Mouse (Mus musculus) myocyte (in vitro differentiated cells): Measurements from ENCODE around the gene Gm5447. TPM values are rescaled to one million over a fixed set of nuclear protein-coding genes. Genes with fewer than 3 reads are reported as not detected.

Source experiments
- H3K27me3 ChIP-seq: one replicate; pipeline ENCODE4 v1.6.1; 2011; ENCODE audit not compliant: control insufficient read depth, insufficient read depth, insufficient read length
- H3K36me3 ChIP-seq: one replicate; pipeline ENCODE4 v1.6.1; 2011; ENCODE audit not compliant: control insufficient read depth, insufficient read depth
- H3K4me2 ChIP-seq: one replicate; pipeline ENCODE4 v1.6.1; 2011; ENCODE audit warnings: low read depth, control low read depth
- H3K4me3 ChIP-seq: one replicate; pipeline ENCODE4 v1.5.1; 2011; ENCODE audit warnings: mild to moderate bottlenecking, control low read depth, moderate library complexity
- H3K79me2 ChIP-seq: one replicate; pipeline ENCODE4 v1.6.1; 2011; ENCODE audit not compliant: control insufficient read depth, insufficient read depth
- H3ac ChIP-seq: one replicate; pipeline ENCODE4 v1.6.1; 2011; ENCODE audit not compliant: control insufficient read depth, insufficient read length
- CEBPB ChIP-seq: IDR thresholded peaks from 2 replicates; pipeline ENCODE4 v1.6.1; 2011; ENCODE audit warnings: mild to moderate bottlenecking, moderate library complexity; ENCODE audit not compliant: poor library complexity, insufficient read depth, severe bottlenecking
- E2F4 ChIP-seq: IDR thresholded peaks from one replicate; pipeline ENCODE4 v1.6.1; 2011; ENCODE audit warnings: mild to moderate bottlenecking, control low read depth, moderate library complexity; ENCODE audit not compliant: insufficient read depth
- MAX ChIP-seq: IDR thresholded peaks from one replicate; pipeline ENCODE4 v1.6.1; 2011; ENCODE audit warnings: low read depth, mild to moderate bottlenecking, control low read depth
- MYOD1 ChIP-seq, 3 experiments: IDR thresholded peaks; one replicate each; pipeline ENCODE4 v1.6.1; 2011; ENCODE audit warnings: control low read depth in 2 of 3, low read depth in 2 of 3, mild to moderate bottlenecking in 2 of 3, moderate library complexity in 1 of 3; ENCODE audit not compliant: insufficient read length in 2 of 3, control insufficient read depth in 1 of 3
- MYOG ChIP-seq, 3 experiments: IDR thresholded peaks; one replicate each; pipeline ENCODE4 v1.6.1; 2011; ENCODE audit warnings: control low read depth in 2 of 3, low read depth in 2 of 3, mild to moderate bottlenecking in 2 of 3; ENCODE audit not compliant: insufficient read length in 2 of 3, control insufficient read depth in 1 of 3, insufficient read depth in 1 of 3
- POLR2A ChIP-seq: IDR thresholded peaks from one replicate; pipeline ENCODE4 v1.6.1; 2011; ENCODE audit warnings: low read depth, mild to moderate bottlenecking, control low read depth, moderate library complexity; ENCODE audit not compliant: insufficient read length
- POLR2AphosphoS2 ChIP-seq: IDR thresholded peaks from one replicate; pipeline ENCODE4 v1.6.1; 2011; ENCODE audit warnings: low read depth, control low read depth; ENCODE audit not compliant: insufficient read length
- REST ChIP-seq: IDR thresholded peaks from one replicate; pipeline ENCODE4 v1.6.1; 2011; ENCODE audit warnings: mild to moderate bottlenecking, control low read depth, moderate library complexity; ENCODE audit not compliant: insufficient read depth, insufficient read length
- SRF ChIP-seq: IDR thresholded peaks from one replicate; pipeline ENCODE4 v1.6.1; 2011; ENCODE audit warnings: low read depth; ENCODE audit not compliant: control insufficient read depth, insufficient read length
- TCF12 ChIP-seq: IDR thresholded peaks from one replicate; pipeline ENCODE4 v1.6.1; 2011; ENCODE audit warnings: mild to moderate bottlenecking, control low read depth; ENCODE audit not compliant: poor library complexity, insufficient read depth, severe bottlenecking
- TCF3 ChIP-seq: IDR thresholded peaks from one replicate; pipeline ENCODE4 v1.6.1; 2011; ENCODE audit warnings: low read depth, control low read depth; ENCODE audit not compliant: insufficient read length
- USF1 ChIP-seq: IDR thresholded peaks from one replicate; pipeline ENCODE4 v1.6.1; 2011; ENCODE audit warnings: low read depth, mild to moderate bottlenecking, control low read depth, moderate library complexity
- polyA plus RNA-seq: library from polyadenylated mRNA; unstranded; fragments of >200 nt; fragmentation: generic; extraction: Trizol; gene quantifications from one replicate; pipeline ENCODE4 v1.2.1, GENCODE M21; 2012; ENCODE audit warnings: missing spikeins

Gm5447 gene
- polyA plus RNA-seq, 1 experiment = not detected

GRCm38 (mm10) chr13:30953580-30953979, 20.4 kb upstream of the Gm5447 start:
- H3K36me3 ChIP-seq = peaks cover 3% of the 10 kb centered on the region
- no peak overlapping the region for H3K4me3 ChIP-seq
- H3K4me2 ChIP-seq = no peak overlapping the region
- H3K79me2 ChIP-seq = peaks cover 8% of the 10 kb centered on the region
- TF ChIP-seq TCF12 (no peak), USF1 (no peak), REST (no peak), POLR2AphosphoS2 (no peak), SRF (no peak), TCF3 (no peak), E2F4 (no peak), CEBPB (no peak), MYOG (IDR thresholded peaks at IDR 0.05; ENCODE audit: control insufficient read depth in 1 of 3, insufficient read depth in 1 of 3, insufficient read length in 2 of 3, low read depth in 2 of 3) (no peak), MAX (no peak), MYOD1 (IDR thresholded peaks at IDR 0.05; ENCODE audit: control insufficient read depth in 1 of 3, insufficient read length in 2 of 3, low read depth in 2 of 3) (no peak), POLR2A (no peak)
- no peaks in the 10 kb centered on the region for H3K27me3 ChIP-seq
- H3ac ChIP-seq = no peak overlapping the region

GRCm38 (mm10) chr13:30960714-30961113, 13.3 kb upstream of the Gm5447 start:
- Histone ChIP-seq H3K4me3 (no peak overlapping the region), H3K27me3 (no peaks in the 10 kb centered on the region), H3ac (no peak overlapping the region), H3K4me2 (no peak overlapping the region), H3K79me2 (peaks cover 19% of the 10 kb centered on the region), H3K36me3 (peaks cover 19% of the 10 kb centered on the region)
- TF ChIP-seq CEBPB (no peak), REST (no peak), MAX (no peak), E2F4 (no peak), TCF12 (no peak), USF1 (no peak), POLR2A (no peak), MYOG (IDR thresholded peaks at IDR 0.05; ENCODE audit: control insufficient read depth in 1 of 3, insufficient read depth in 1 of 3, insufficient read length in 2 of 3, low read depth in 2 of 3) (no peak), SRF (no peak), POLR2AphosphoS2 (no peak), MYOD1 (IDR thresholded peaks at IDR 0.05; ENCODE audit: control insufficient read depth in 1 of 3, insufficient read length in 2 of 3, low read depth in 2 of 3) (no peak), TCF3 (no peak)

GRCm38 (mm10) chr13:30961932-30962331, 12.1 kb upstream of the Gm5447 start:
- TF ChIP-seq CEBPB (no peak), MYOG (IDR thresholded peaks at IDR 0.05; ENCODE audit: control insufficient read depth in 1 of 3, insufficient read depth in 1 of 3, insufficient read length in 2 of 3, low read depth in 2 of 3) (no peak), POLR2A (no peak), TCF12 (no peak), USF1 (no peak), POLR2AphosphoS2 (no peak), MAX (no peak), SRF (no peak)
- Histone ChIP-seq H3ac (no peak overlapping the region), H3K36me3 (peaks cover 17% of the 10 kb centered on the region), H3K4me2 (no peak overlapping the region), H3K79me2 (peaks cover 30% of the 10 kb centered on the region), H3K27me3 (no peaks in the 10 kb centered on the region), H3K4me3 (no peak overlapping the region)

- H3ac ChIP-seq = no peak overlapping the region
- peaks cover 60% of the 10 kb centered on the region for H3K79me2 ChIP-seq
- H3K27me3 ChIP-seq = no peaks in the 10 kb centered on the region
- no peak overlapping the region for H3K4me2 ChIP-seq
- TF ChIP-seq TCF3 (no peak), E2F4 (no peak), POLR2AphosphoS2 (no peak), SRF (no peak)
- H3K36me3 ChIP-seq = no peaks in the 10 kb centered on the region
- H3K4me3 ChIP-seq = no peak overlapping the region
Observed at GRCm38 (mm10) chr13:30966507-30966911, 7.5 kb upstream of the Gm5447 start.

GRCm38 (mm10) chr13:30968311-30968710, 5.7 kb upstream of the Gm5447 start:
- Histone ChIP-seq H3K36me3 (no peaks in the 10 kb centered on the region), H3K4me2 (no peak overlapping the region), H3K4me3 (no peak overlapping the region), H3K79me2 (peaks cover 66% of the 10 kb centered on the region), H3K27me3 (no peaks in the 10 kb centered on the region), H3ac (no peak overlapping the region)
- no peak for TF ChIP-seq MYOG (IDR thresholded peaks at IDR 0.05; ENCODE audit: control insufficient read depth in 1 of 3, insufficient read depth in 1 of 3, insufficient read length in 2 of 3, low read depth in 2 of 3)
- TF ChIP-seq POLR2A = no peak
- no peak for TF ChIP-seq TCF3
- TF ChIP-seq E2F4 = no peak
- no peak for TF ChIP-seq USF1
- no peak for TF ChIP-seq SRF
- no peak for TF ChIP-seq REST
- TF ChIP-seq TCF12 = no peak
- no peak for TF ChIP-seq MAX
- no peak for TF ChIP-seq MYOD1 (IDR thresholded peaks at IDR 0.05; ENCODE audit: control insufficient read depth in 1 of 3, insufficient read length in 2 of 3, low read depth in 2 of 3)
- no peak for TF ChIP-seq POLR2AphosphoS2
